ENCODE assay signal across 10 mouse cellular contexts in genomic region chr4:57914193-57915190, GRCm38 (mm10). TPM values are rescaled to one million over a fixed set of nuclear protein-coding genes. Genes with fewer than 3 reads are reported as not detected.
DNase-seq lines count a peak whose midpoint lies in the region; ATAC-seq and TF ChIP-seq lines count a peak whose summit lies in the region.
"Had no signal": no experiment of that assay in that cellular context is flagged by ENCODE, and none has a peak within 500 bp of the region (broad histone marks: within the 10 kb centered on the region; RNA-seq: fewer than 3 reads in every experiment).

No protein-coding gene starts in this region.

- intact Hi-C loops in heart, postnatal 25 days (cut with DNase I) = no loop called here

- TF ChIP-seq EP300 in ES-Bruce4 (IDR thresholded peaks at IDR 0.05; ENCODE audit: insufficient read depth, low read depth, low read length) = no peak

- 0 out of 2 replicates have a peak overlapping the region, but pooled peaks have one; percentile 45 for H3K27ac ChIP-seq in kidney, embryonic 15.5 days
- H3K27ac ChIP-seq in kidney, embryonic 14.5 days (ENCODE audit: low read depth, low read length) = no peak overlapping the region
- no peak overlapping the region for H3K27ac ChIP-seq in ES-Bruce4 (ENCODE audit: insufficient read depth, low read length)
- H3K27ac ChIP-seq in liver, embryonic 13.5 days = no peak overlapping the region
- H3K27ac ChIP-seq in thymus, adult 2 months (ENCODE audit: control insufficient read depth, insufficient read depth, low read length) = no peak overlapping the region
- H3K27ac ChIP-seq: embryonic facial prominence, embryonic 13.5 days had no signal

- peaks cover 26% of the 10 kb centered on the region for H3K4me1 ChIP-seq in kidney, embryonic 15.5 days
- H3K4me1 ChIP-seq in kidney, embryonic 14.5 days (ENCODE audit: control insufficient read depth, insufficient read depth, low read length) = peaks cover 4% of the 10 kb centered on the region; the same call in 1 of the 2 replicates
- H3K4me1 ChIP-seq in ES-Bruce4 (ENCODE audit: control insufficient read depth, insufficient read depth, low read length) = peaks cover 3% of the 10 kb centered on the region
- no peaks in the 10 kb centered on the region for H3K4me1 ChIP-seq in liver, embryonic 13.5 days (replicated peaks)
- peaks cover 19% of the 10 kb centered on the region for H3K4me1 ChIP-seq in thymus, adult 2 months (replicated peaks; ENCODE audit: control insufficient read depth, insufficient read depth, low read length)

- peak; percentile 23 for DNase-seq in brain, adult 2 months (ENCODE audit: low read depth, low spot score)
- no peak for DNase-seq in liver, embryonic 13.5 days
- DNase-seq in thymus, adult 2 months = no peak
- no peak for DNase-seq in heart, postnatal 25 days (ENCODE audit: low spot score)
- DNase-seq in urinary bladder, adult 18-20 months (ENCODE audit: low spot score in 2 of 2) = no peak

- TF ChIP-seq POLR2A in ES-Bruce4 (IDR thresholded peaks at IDR 0.05; ENCODE audit: insufficient read depth, low read length) = no peak
- TF ChIP-seq POLR2A in thymus, adult 2 months (IDR thresholded peaks at IDR 0.05; ENCODE audit: control insufficient read depth, extremely low read depth, insufficient read depth, low read length, poor library complexity) = no peak

- TF ChIP-seq CTCF in ES-Bruce4 (IDR thresholded peaks at IDR 0.05; ENCODE audit: low read depth, low read length) = peak; percentile 48
- TF ChIP-seq CTCF in thymus, adult 2 months (IDR thresholded peaks at IDR 0.05; ENCODE audit: borderline replicate concordance, control insufficient read depth, extremely low read depth, insufficient read depth, low read length, poor library complexity) = no peak

- H3K9ac ChIP-seq in kidney, embryonic 15.5 days = no peak overlapping the region
- H3K9ac ChIP-seq in kidney, embryonic 14.5 days (ENCODE audit: low read depth, low read length) = no peak overlapping the region
- no peak overlapping the region for H3K9ac ChIP-seq in ES-Bruce4 (ENCODE audit: low read depth, poor library complexity, severe bottlenecking)
- H3K9ac ChIP-seq in liver, embryonic 13.5 days = no peak overlapping the region

- ATAC-seq in kidney, embryonic 15.5 days (replicated peaks; ENCODE audit: low FRiP score) = peak; percentile 13; the same call in 1 of the 2 replicates
- no peak for ATAC-seq in kidney, embryonic 14.5 days (ENCODE audit: low FRiP score, low TSS enrichment)
- no peak for ATAC-seq in liver, embryonic 13.5 days (ENCODE audit: low read depth)

- H3K4me2 ChIP-seq in kidney, embryonic 15.5 days = peak overlapping the region; percentile 56
- no peak overlapping the region for H3K4me2 ChIP-seq in kidney, embryonic 14.5 days (replicated peaks; ENCODE audit: low read depth, low read length)
- H3K4me2 ChIP-seq in liver, embryonic 13.5 days = peak overlapping the region; percentile 37; the same call in 1 of the 2 replicates

- peak overlapping the region; percentile 23; the same call in 1 of the 2 replicates for H3K4me3 ChIP-seq in kidney, embryonic 15.5 days (replicated peaks)
- no peak overlapping the region for H3K4me3 ChIP-seq in kidney, embryonic 14.5 days (ENCODE audit: low read length)
- 0 out of 2 replicates have a peak overlapping the region, but pooled peaks have one; percentile 37 for H3K4me3 ChIP-seq in ES-Bruce4 (ENCODE audit: low read depth, low read length)
- H3K4me3 ChIP-seq in liver, embryonic 13.5 days (replicated peaks) = no peak overlapping the region
- H3K4me3 ChIP-seq in thymus, adult 2 months (ENCODE audit: control insufficient read depth, insufficient read depth, low read length) = no peak overlapping the region
- H3K4me3 ChIP-seq: embryonic facial prominence, embryonic 13.5 days had no signal

- H3K27me3 ChIP-seq in kidney, embryonic 15.5 days = no peaks in the 10 kb centered on the region
- no peaks in the 10 kb centered on the region for H3K27me3 ChIP-seq in kidney, embryonic 14.5 days (ENCODE audit: control insufficient read depth, insufficient read depth, low read length)
- H3K27me3 ChIP-seq in ES-Bruce4 (ENCODE audit: control insufficient read depth, insufficient read depth, low read length, poor library complexity, severe bottlenecking) = no peaks in the 10 kb centered on the region
- H3K27me3 ChIP-seq in liver, embryonic 13.5 days = 0 out of 2 replicates have a peak, but pooled peaks cover 7% of the 10 kb centered on the region
- no peaks in the 10 kb centered on the region for H3K27me3 ChIP-seq in thymus, adult 2 months (ENCODE audit: control insufficient read depth, insufficient read depth, low read length)
- H3K27me3 ChIP-seq: embryonic facial prominence, embryonic 13.5 days had no signal

- 72% methylated on average over 9 of the region's 10 CpGs for WGBS in kidney, embryonic 15.5 days
- WGBS in kidney, embryonic 14.5 days = 79% methylated on average over 10 of the region's 10 CpGs
- 62% methylated on average over 9 of the region's 10 CpGs for WGBS in liver, embryonic 13.5 days (ENCODE audit: insufficient replicate concordance)
- 51% methylated on average over 10 of the region's 10 CpGs for WGBS in thymus, adult 2 months

- H3K9me3 ChIP-seq in kidney, embryonic 15.5 days (replicated peaks) = no peaks in the 10 kb centered on the region
- no peaks in the 10 kb centered on the region for H3K9me3 ChIP-seq in kidney, embryonic 14.5 days (ENCODE audit: control insufficient read depth, low read length)
- 0 out of 2 replicates have a peak, but pooled peaks cover 3% of the 10 kb centered on the region for H3K9me3 ChIP-seq in ES-Bruce4 (replicated peaks; ENCODE audit: control insufficient read depth, insufficient read depth, low read length, poor library complexity, severe bottlenecking)
- H3K9me3 ChIP-seq in liver, embryonic 13.5 days (replicated peaks) = no peaks in the 10 kb centered on the region
- H3K9me3 ChIP-seq: embryonic facial prominence, embryonic 13.5 days had no signal

- H3K36me3 ChIP-seq in kidney, embryonic 15.5 days = no peaks in the 10 kb centered on the region
- no peaks in the 10 kb centered on the region for H3K36me3 ChIP-seq in kidney, embryonic 14.5 days (ENCODE audit: control insufficient read depth, insufficient read depth, low read length)
- no peaks in the 10 kb centered on the region for H3K36me3 ChIP-seq in ES-Bruce4 (ENCODE audit: control insufficient read depth, insufficient read depth, low read length, poor library complexity, severe bottlenecking)
- no peaks in the 10 kb centered on the region for H3K36me3 ChIP-seq in liver, embryonic 13.5 days
- H3K36me3 ChIP-seq in thymus, adult 2 months (ENCODE audit: control insufficient read depth, insufficient read depth, low read length) = no peaks in the 10 kb centered on the region
- H3K36me3 ChIP-seq: embryonic facial prominence, embryonic 13.5 days had no signal

RNA-seq across cellular contexts. Expression of gene D630039A03Rik, which starts 1.6 kb away (rescaled TPM):
- polyA plus RNA-seq in kidney, embryonic 15.5 days (2015; fragmentation: Nextera tagmentation; extraction: Ambion mirVana) = 1.2 and 1.6 TPM in 2 replicates
- 0.70 and 1.0 TPM in 2 replicates for polyA plus RNA-seq in kidney, embryonic 14.5 days (2014; fragmentation: Nextera tagmentation; extraction: Ambion mirVana)
- polyA plus RNA-seq in ES-Bruce4 (2011; ENCODE audit: insufficient read depth, insufficient read length, low read depth, missing spikeins) = 2.0 and 2.5 TPM in 2 replicates
- polyA plus RNA-seq in liver, embryonic 13.5 days (2015; fragmentation: Nextera tagmentation; extraction: Ambion mirVana) = 0.28 and 0.33 TPM in 2 replicates
- polyA plus RNA-seq in thymus, adult 2 months (2012; rRNA removed) = 0.14 and 0.26 TPM in 2 replicates
- total RNA-seq in heart, postnatal 25 days (2021) = under 1 TPM; 0.26 to 0.28 TPM
- total RNA-seq: gastrocnemius, postnatal 25 days had no signal

RNA-seq across cellular contexts. Expression of gene Txn1, which starts 41.7 kb away (rescaled TPM):
- 476 and 514 TPM in 2 replicates for polyA plus RNA-seq in kidney, embryonic 15.5 days (2015; fragmentation: Nextera tagmentation; extraction: Ambion mirVana)
- 493 and 617 TPM in 2 replicates for polyA plus RNA-seq in kidney, embryonic 14.5 days (2014; fragmentation: Nextera tagmentation; extraction: Ambion mirVana)
- 403 and 417 TPM in 2 replicates for polyA plus RNA-seq in ES-Bruce4 (2011; ENCODE audit: insufficient read depth, insufficient read length, low read depth, missing spikeins)
- polyA plus RNA-seq in liver, embryonic 13.5 days (2015; fragmentation: Nextera tagmentation; extraction: Ambion mirVana) = 275 and 284 TPM in 2 replicates
- polyA plus RNA-seq in thymus, adult 2 months (2012; rRNA removed) = 195 and 214 TPM in 2 replicates
- 100 to 1,000 TPM; 120 to 126 TPM for total RNA-seq in heart, postnatal 25 days (2021)

Comparison
In these comparisons a context has a peak if more than half of its experiments do, and no peak if none do; other contexts are left out.
1. H3K4me3 ChIP-seq: peak in kidney, embryonic 15.5 days (single experiment) and ES-Bruce4 (single experiment); none in kidney, embryonic 14.5 days (single experiment), liver, embryonic 13.5 days (single experiment) and thymus, adult 2 months (single experiment).